In the genomic region with DNA sequence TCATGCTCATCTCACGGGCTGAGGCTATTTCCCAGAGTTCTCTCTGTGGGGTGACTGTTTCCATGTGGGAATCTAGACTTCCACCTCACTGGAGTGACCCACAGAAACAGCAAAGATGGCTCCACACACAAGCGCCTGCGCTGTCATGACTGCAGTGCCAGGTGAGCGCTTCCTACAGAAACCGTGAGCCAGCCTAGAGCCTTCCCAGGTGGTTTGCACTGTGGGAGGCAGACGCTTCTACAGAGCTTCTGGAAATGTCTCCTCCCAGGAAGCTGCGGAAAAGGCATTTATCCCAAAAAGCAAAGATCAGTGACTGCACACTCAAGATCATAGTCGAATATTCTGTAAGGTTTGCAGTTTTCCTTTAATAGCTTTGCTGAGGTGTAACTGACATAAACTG, we compare ENCODE assay signal across 28 mouse cellular contexts. TPM values are rescaled to one million over a fixed set of nuclear protein-coding genes. Genes with fewer than 3 reads are reported as not detected.
A peak's percentile ranks its signal among the peaks of the same experiment; 100 is the strongest.
DNase-seq lines count a peak whose midpoint lies in the region; ATAC-seq and TF ChIP-seq lines count a peak whose summit lies in the region.
"Had no signal": no experiment of that assay in that cellular context is flagged by ENCODE, and none has a peak within 500 bp of the region (broad histone marks: within the 10 kb centered on the region; RNA-seq: fewer than 3 reads in every experiment).

No protein-coding gene starts in this region.

- H3K27me3 ChIP-seq in lung, embryonic 14.5 days (ENCODE audit: insufficient read depth, low read length), result no peaks in the 10 kb centered on the region
- no peaks in the 10 kb centered on the region for H3K27me3 ChIP-seq in embryonic facial prominence, embryonic 15.5 days
- H3K27me3 ChIP-seq in heart, embryonic 11.5 days (ENCODE audit: control insufficient read depth, insufficient read depth, low read length), result no peaks in the 10 kb centered on the region
- H3K27me3 ChIP-seq: embryonic facial prominence, embryonic 12.5 days; forebrain, embryonic 13.5 days; heart, embryonic 12.5 days; heart, embryonic 15.5 days; hindbrain, embryonic 13.5 days had no signal

- DNase-seq in cerebellum, postnatal 25 days, result peak; percentile 43 to 55
- no peak for DNase-seq in lung, embryonic 14.5 days
- DNase-seq in lung, postnatal 36 days, result no peak
- DNase-seq: adrenal gland, adult 8-10 months; adrenal gland, postnatal 25 days; cerebellum, adult 11 months; cerebellum, adult 9-11 months; gastrocnemius, postnatal 10 days; gastrocnemius, postnatal 36 days; heart, adult 2 months; heart, postnatal 10 days; heart, postnatal 36 days; kidney, adult 2 months had no signal

- H3K27ac ChIP-seq in lung, embryonic 14.5 days (ENCODE audit: low read depth), result peak overlapping the region; percentile 50; the same call in 1 of the 2 replicates
- H3K27ac ChIP-seq in embryonic facial prominence, embryonic 15.5 days (replicated peaks), result peak overlapping the region; percentile 23; the same call in 1 of the 2 replicates
- H3K27ac ChIP-seq in heart, embryonic 11.5 days (ENCODE audit: low read depth, low read length), result no peak overlapping the region
- H3K27ac ChIP-seq: embryonic facial prominence, embryonic 12.5 days; forebrain, embryonic 10.5 days; forebrain, embryonic 13.5 days; heart, adult 2 months; heart, embryonic 15.5 days; hindbrain, embryonic 10.5 days; hindbrain, embryonic 13.5 days had no signal

- H3K4me1 ChIP-seq in lung, embryonic 14.5 days (ENCODE audit: insufficient read depth), result peaks cover 25% of the 10 kb centered on the region
- peaks cover 50% of the 10 kb centered on the region for H3K4me1 ChIP-seq in embryonic facial prominence, embryonic 15.5 days
- H3K4me1 ChIP-seq in heart, embryonic 11.5 days (ENCODE audit: control insufficient read depth, insufficient read depth, low read length), result peaks cover 21% of the 10 kb centered on the region

- ATAC-seq in cerebellum, adult (ENCODE audit: insufficient number of reproducible peaks, low FRiP score, low TSS enrichment), result no peak
- no peak for ATAC-seq in lung, embryonic 14.5 days (ENCODE audit: insufficient read depth)
- no peak for ATAC-seq in embryonic facial prominence, embryonic 15.5 days (ENCODE audit: insufficient number of reproducible peaks, low FRiP score, low TSS enrichment, low read depth)
- no peak for ATAC-seq in heart, embryonic 11.5 days (replicated peaks; ENCODE audit: insufficient number of reproducible peaks, low FRiP score, low TSS enrichment)
- ATAC-seq: activated CD4-positive, CD25-positive, alpha-beta regulatory T cell, adult 4 months; CD4-positive, CD25-positive, alpha-beta regulatory T cell, adult 4 months; forebrain, embryonic 13.5 days; forebrain, embryonic 16.5 days; hindbrain, embryonic 16.5 days; intestine, embryonic 16.5 days had no signal

- no peak overlapping the region for H3K9ac ChIP-seq in lung, embryonic 14.5 days
- no peak overlapping the region for H3K9ac ChIP-seq in embryonic facial prominence, embryonic 15.5 days
- H3K9ac ChIP-seq in heart, embryonic 11.5 days (ENCODE audit: low read depth, low read length), result no peak overlapping the region
- H3K9ac ChIP-seq: embryonic facial prominence, embryonic 12.5 days; forebrain, embryonic 13.5 days; heart, embryonic 12.5 days; heart, embryonic 15.5 days; hindbrain, embryonic 13.5 days had no signal

- WGBS in lung, embryonic 14.5 days, result 66% methylated on average over 8 of the region's 8 CpGs
- WGBS in embryonic facial prominence, embryonic 15.5 days, result 70% methylated on average over 8 of the region's 8 CpGs
- 85% methylated on average over 8 of the region's 8 CpGs for WGBS in heart, embryonic 11.5 days (ENCODE audit: insufficient replicate concordance)

- H3K9me3 ChIP-seq in lung, embryonic 14.5 days (ENCODE audit: low read depth, low read length), result no peaks in the 10 kb centered on the region
- H3K9me3 ChIP-seq in embryonic facial prominence, embryonic 15.5 days (replicated peaks), result no peaks in the 10 kb centered on the region
- H3K9me3 ChIP-seq in heart, embryonic 11.5 days (replicated peaks; ENCODE audit: control insufficient read depth, low read length), result no peaks in the 10 kb centered on the region
- H3K9me3 ChIP-seq: embryonic facial prominence, embryonic 12.5 days; forebrain, embryonic 10.5 days; forebrain, embryonic 13.5 days; heart, embryonic 12.5 days; heart, embryonic 15.5 days; hindbrain, embryonic 10.5 days; hindbrain, embryonic 13.5 days had no signal

- no peaks in the 10 kb centered on the region for H3K36me3 ChIP-seq in lung, embryonic 14.5 days (ENCODE audit: insufficient read depth)
- H3K36me3 ChIP-seq in embryonic facial prominence, embryonic 15.5 days, result no peaks in the 10 kb centered on the region
- no peaks in the 10 kb centered on the region for H3K36me3 ChIP-seq in heart, embryonic 11.5 days (ENCODE audit: control insufficient read depth, insufficient read depth, low read length)
- H3K36me3 ChIP-seq: embryonic facial prominence, embryonic 12.5 days; forebrain, embryonic 10.5 days; heart, embryonic 12.5 days; heart, embryonic 15.5 days; hindbrain, embryonic 10.5 days; hindbrain, embryonic 13.5 days had no signal

- TF ChIP-seq CTCF in lung, embryonic 14.5 days (IDR thresholded peaks at IDR 0.05; ENCODE audit: low read depth), result no peak

- H3K4me3 ChIP-seq in lung, embryonic 14.5 days (ENCODE audit: low read depth, low read length), result no peak overlapping the region
- no peak overlapping the region for H3K4me3 ChIP-seq in embryonic facial prominence, embryonic 15.5 days (replicated peaks)
- H3K4me3 ChIP-seq in heart, embryonic 11.5 days (ENCODE audit: low read depth, low read length), result no peak overlapping the region
- H3K4me3 ChIP-seq: embryonic facial prominence, embryonic 12.5 days; forebrain, embryonic 10.5 days; forebrain, embryonic 13.5 days; heart, adult 2 months; heart, embryonic 12.5 days; heart, embryonic 15.5 days; hindbrain, embryonic 10.5 days; hindbrain, embryonic 13.5 days had no signal

- no peak overlapping the region for H3K4me2 ChIP-seq in lung, embryonic 14.5 days
- H3K4me2 ChIP-seq in embryonic facial prominence, embryonic 15.5 days (replicated peaks), result no peak overlapping the region
- no peak overlapping the region for H3K4me2 ChIP-seq in heart, embryonic 11.5 days
- H3K4me2 ChIP-seq: embryonic facial prominence, embryonic 12.5 days; forebrain, embryonic 13.5 days; heart, embryonic 12.5 days; heart, embryonic 15.5 days; hindbrain, embryonic 13.5 days had no signal

RNA-seq across cellular contexts. Expression of a gene that starts 20.2 kb away (rescaled TPM):
- polyA plus RNA-seq in lung, embryonic 14.5 days (2014; fragmentation: Nextera tagmentation; extraction: Ambion mirVana), result 32.2 and 33.0 TPM in 2 replicates
- 24.0 and 25.3 TPM in 2 replicates for polyA plus RNA-seq in embryonic facial prominence, embryonic 15.5 days (2015; fragmentation: Nextera tagmentation; extraction: Ambion mirVana)
- polyA plus RNA-seq in heart, embryonic 11.5 days (2014; fragmentation: Nextera tagmentation; extraction: Ambion mirVana), result 14.7 and 18.2 TPM in 2 replicates

Comparison
In these comparisons a context has a peak if more than half of its experiments do, and no peak if none do; other contexts are left out.
1. DNase-seq: peak in cerebellum, postnatal 25 days (2 of 2); none in lung, embryonic 14.5 days (single experiment) and lung, postnatal 36 days (single experiment).